Mouse (Mus musculus) kidney, adult 2 months (tissue): Measurements from ENCODE around the gene Gm17622. TPM values are rescaled to one million over a fixed set of nuclear protein-coding genes. Genes with fewer than 3 reads are reported as not detected.

Experiments
- DNase-seq: peaks from one replicate; pipeline ENCODE4 v3.0.0; 2021
- H3K27ac ChIP-seq: fragments of 200-500 bp; 2 replicates; pipeline ENCODE4 v1.5.1; 2012; ENCODE audit warnings: low read depth, low read length, control low read depth, inconsistent platforms; ENCODE audit not compliant: insufficient read depth
- H3K27me3 ChIP-seq: fragments of 200-500 bp; replicated peaks from 2 replicates; pipeline ENCODE4 v1.6.1; 2012; ENCODE audit warnings: mild to moderate bottlenecking, moderate library complexity, low read length, inconsistent platforms; ENCODE audit not compliant: control insufficient read depth, insufficient read depth
- H3K36me3 ChIP-seq: fragments of 200-500 bp; 2 replicates; pipeline ENCODE4 v1.6.1; 2012; ENCODE audit warnings: mild to moderate bottlenecking, moderate library complexity, low read length, inconsistent platforms; ENCODE audit not compliant: control insufficient read depth, insufficient read depth
- H3K4me1 ChIP-seq: fragments of 200-500 bp; 2 replicates; pipeline ENCODE4 v1.6.1; 2011; ENCODE audit warnings: low read length; ENCODE audit not compliant: control insufficient read depth, insufficient read depth
- H3K4me3 ChIP-seq: fragments of 200-500 bp; 2 replicates; pipeline ENCODE4 v1.5.1; 2011; ENCODE audit warnings: mild to moderate bottlenecking, low read depth, low read length, control low read depth; ENCODE audit not compliant: insufficient read depth
- CTCF ChIP-seq: fragments of 200-500 bp; conservative IDR thresholded peaks from 2 replicates; pipeline ENCODE4 v1.5.1; 2011; ENCODE audit warnings: low read depth, mild to moderate bottlenecking, control low read depth, low read length, moderate library complexity, mixed read lengths; ENCODE audit not compliant: insufficient read depth, insufficient read length
- POLR2A ChIP-seq: fragments of 200-500 bp; IDR thresholded peaks from one replicate; pipeline ENCODE4 v1.6.1; 2011; ENCODE audit warnings: low read depth, low read length, control low read depth
- WGBS: fragments of 180-500 bp; shearing (Covaris S2); methylation state at CpG from one replicate; pipeline ENCODE4 v1.1.7; 2018; 5-methylcytosine and 5-hydroxymethylcytosine counted together
- polyA plus RNA-seq: library from polyadenylated mRNA; depleted of rRNA; stranded (reverse); fragments of >200 nt; gene quantifications from 2 replicates; pipeline ENCODE4 v1.2.3, GENCODE M21; 2012; rRNA removed

Gene Gm17622
- polyA plus RNA-seq: not detected in 2 replicates

DNA sequence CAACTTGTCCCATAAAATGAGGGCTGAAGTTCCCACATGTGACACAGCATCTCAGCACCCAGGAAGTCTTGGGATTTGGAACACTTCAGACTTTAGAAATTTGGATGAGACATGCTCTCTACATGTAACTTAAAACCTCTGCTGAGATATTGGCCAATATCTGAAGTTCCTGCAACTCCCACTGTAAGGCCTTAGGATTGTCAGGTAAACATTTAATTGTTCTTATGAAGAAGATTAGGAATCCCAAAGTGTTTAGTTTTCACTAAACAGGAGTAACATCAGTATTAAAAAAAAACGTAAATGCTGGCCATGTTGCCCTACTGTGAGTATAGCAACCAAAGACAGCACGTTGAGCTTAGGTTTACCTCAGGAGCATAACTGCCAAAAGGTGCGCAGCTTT is at the start of gene Gm17622:
TSS of gene Gm17622 (plus strand) at position 301 of the 400 bp plus-strand sequence.
- no peak within 1 kb of the TSS for H3K4me3 ChIP-seq
- H3K27me3 ChIP-seq: no peaks in the 10 kb centered on the region
- DNase-seq: no peak
- no peak within 1 kb of the TSS for H3K27ac ChIP-seq
- H3K36me3 ChIP-seq: peaks cover 5% of the 10 kb centered on the region
- TF ChIP-seq CTCF (no peak), POLR2A (no peak)
- WGBS: 96% methylated on average over 3 of the region's 3 CpGs
- H3K4me1 ChIP-seq: no peaks in the 10 kb centered on the region

DNA sequence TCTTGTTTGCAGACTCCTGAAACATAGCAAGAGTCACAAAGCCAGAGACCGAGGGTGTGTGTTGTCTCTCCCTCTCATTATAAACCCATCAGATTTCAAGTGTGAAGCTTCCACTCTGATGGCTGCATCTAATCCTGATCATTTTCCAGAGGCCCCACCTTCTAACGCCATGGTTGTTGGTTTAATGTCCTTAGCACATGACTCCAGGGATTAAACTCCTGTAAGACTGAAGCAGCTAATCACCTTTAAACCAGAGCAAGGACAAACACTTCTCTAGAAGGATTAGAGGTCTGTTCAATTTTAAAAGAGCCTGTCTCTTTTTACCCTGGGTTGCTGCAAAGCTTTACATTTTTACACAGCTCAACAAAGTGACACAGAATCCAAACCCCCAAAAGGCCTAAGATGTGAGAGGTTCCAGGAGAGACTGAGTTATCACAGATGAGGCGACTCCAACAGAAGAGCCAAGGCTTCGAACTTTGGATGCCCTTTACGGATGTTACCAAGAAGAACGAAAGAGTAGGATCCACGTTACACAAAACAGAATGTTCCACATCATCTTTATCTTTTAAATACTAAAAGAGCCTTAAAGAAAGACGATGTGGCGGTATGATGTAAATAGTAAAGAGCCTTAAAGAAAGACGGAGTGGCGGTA is 40.2 kb upstream of the Gm17622 start:
- Histone ChIP-seq H3K4me3 (no peak overlapping the region), H3K27ac (no peak overlapping the region), H3K4me1 (no peaks in the 10 kb centered on the region), H3K27me3 (no peaks in the 10 kb centered on the region), H3K36me3 (no peaks in the 10 kb centered on the region)
- 83% methylated on average over 11 of the region's 11 CpGs for WGBS
- DNase-seq: no peak
- TF ChIP-seq POLR2A (no peak), CTCF (no peak)

DNA sequence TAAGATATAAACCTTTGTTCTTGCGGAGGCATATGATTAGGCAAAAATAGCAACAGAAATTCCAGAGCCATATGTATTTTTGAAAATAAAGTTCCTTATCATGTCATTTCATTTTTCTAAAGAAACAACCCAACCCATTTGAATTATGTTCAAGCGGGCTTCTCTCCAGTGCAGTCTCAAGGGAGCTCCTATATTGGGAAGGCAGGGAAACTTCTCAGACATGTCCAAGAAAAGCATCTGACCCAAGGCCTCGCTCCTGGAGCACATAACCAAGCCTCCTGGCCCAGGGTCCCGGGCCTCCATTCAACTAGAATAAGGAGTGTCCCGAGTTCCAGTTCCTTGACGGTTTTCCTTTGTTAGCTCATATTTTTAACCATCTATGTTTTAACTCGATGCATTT is 39.7 kb upstream of the Gm17622 start:
- WGBS: 80% methylated on average over 7 of the region's 7 CpGs
- DNase-seq: no peak

DNA sequence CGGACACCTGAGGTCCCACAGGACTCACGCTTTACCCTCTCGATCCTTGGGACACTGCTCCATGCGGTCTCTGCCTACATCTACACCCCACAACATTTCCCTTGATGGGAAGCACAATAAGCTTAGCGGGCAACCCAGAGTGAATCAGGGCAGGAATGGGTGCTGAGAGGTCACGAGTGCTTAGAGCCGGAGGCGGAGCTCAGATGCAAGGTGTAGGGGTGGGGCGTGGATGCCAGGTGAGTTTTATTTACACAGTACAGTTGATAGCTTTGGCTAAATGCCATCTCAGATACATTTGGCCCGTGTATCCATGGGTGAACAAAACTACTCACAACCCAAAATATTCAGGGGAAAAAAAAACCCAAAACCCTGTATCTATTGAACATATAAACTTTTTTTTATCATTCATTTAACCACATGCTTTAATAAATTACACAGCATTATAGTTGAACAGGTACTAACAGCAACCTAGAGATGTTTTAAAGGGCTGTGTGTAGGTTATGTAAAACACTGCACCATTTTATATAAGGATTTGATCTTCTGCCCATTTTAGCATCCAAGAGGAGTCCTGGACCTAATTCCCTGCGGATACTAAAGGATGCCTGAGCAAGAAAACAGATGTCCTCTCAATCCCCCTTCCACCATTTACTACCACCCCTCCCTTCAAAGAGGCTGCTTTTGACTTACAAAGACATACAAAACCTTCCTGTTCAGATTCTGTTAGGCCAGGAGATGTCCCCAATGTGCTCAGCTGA is 39.0 kb upstream of the Gm17622 start:
- TF ChIP-seq CTCF (no peak), POLR2A (no peak)
- Histone ChIP-seq H3K27me3 (no peaks in the 10 kb centered on the region), H3K4me1 (no peaks in the 10 kb centered on the region), H3K27ac (no peak overlapping the region), H3K36me3 (no peaks in the 10 kb centered on the region), H3K4me3 (no peak overlapping the region)
- DNase-seq: no peak
- WGBS: 81% methylated on average over 11 of the region's 11 CpGs

More for the DNA sequence above, 39.7 kb upstream of the Gm17622 start:
- no peaks in the 10 kb centered on the region for H3K27me3 ChIP-seq
- no peak overlapping the region for H3K27ac ChIP-seq
- no peaks in the 10 kb centered on the region for H3K4me1 ChIP-seq
- no peak for TF ChIP-seq POLR2A
- TF ChIP-seq CTCF: no peak
- H3K4me3 ChIP-seq: no peak overlapping the region
- no peaks in the 10 kb centered on the region for H3K36me3 ChIP-seq

DNA sequence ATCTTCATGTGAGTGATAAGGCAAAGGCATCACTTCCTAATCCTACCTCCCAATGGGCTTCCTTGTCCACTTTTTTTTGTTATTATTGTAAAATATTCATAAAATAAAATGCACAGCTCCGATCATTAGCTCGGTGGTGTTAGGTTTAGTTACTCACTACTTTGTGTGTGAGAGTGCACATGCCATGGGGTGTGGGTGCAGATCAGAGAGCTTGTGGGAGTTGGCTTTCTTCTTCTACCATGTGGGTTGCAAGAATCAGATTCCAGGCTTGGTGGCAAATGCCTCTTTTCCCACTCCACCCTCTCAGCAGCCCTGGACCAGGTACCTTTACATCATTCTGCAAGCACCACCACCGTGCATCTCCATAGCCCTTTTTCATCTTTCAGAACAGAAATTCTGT is 37.9 kb upstream of the Gm17622 start:
- no peak for TF ChIP-seq CTCF
- no peak for TF ChIP-seq POLR2A
- Histone ChIP-seq H3K4me1 (no peaks in the 10 kb centered on the region), H3K27ac (no peak overlapping the region), H3K4me3 (no peak overlapping the region), H3K27me3 (no peaks in the 10 kb centered on the region), H3K36me3 (no peaks in the 10 kb centered on the region)
- no peak for DNase-seq
- 98% methylated on average over 3 of the region's 3 CpGs for WGBS

DNA sequence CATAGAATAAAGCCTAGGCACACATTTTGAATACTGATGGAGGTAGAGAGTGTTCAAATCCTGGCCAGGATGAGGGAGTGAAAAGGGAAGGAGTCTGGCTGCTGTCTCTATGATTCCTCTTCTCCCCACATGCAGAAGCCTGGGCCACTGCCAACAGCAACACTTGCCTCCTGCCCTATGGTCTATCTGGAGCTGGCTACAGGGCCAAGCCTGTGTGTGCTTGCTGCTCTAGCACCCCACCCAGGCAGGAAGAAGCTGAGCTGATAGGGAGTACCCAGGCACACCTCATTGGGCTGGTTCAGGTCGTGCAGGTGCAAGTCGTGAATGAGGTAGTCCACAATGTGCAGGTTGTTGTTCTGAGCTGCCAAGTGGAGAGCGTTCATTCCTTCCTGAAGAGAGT is 36.2 kb upstream of the Gm17622 start:
- H3K4me3 ChIP-seq: no peak overlapping the region
- H3K27me3 ChIP-seq: no peaks in the 10 kb centered on the region
- H3K36me3 ChIP-seq: no peaks in the 10 kb centered on the region
- TF ChIP-seq CTCF (no peak), POLR2A (no peak)
- no peak for DNase-seq
- H3K4me1 ChIP-seq: no peaks in the 10 kb centered on the region
- 66% methylated on average over 3 of the region's 3 CpGs for WGBS
- H3K27ac ChIP-seq: no peak overlapping the region

DNA sequence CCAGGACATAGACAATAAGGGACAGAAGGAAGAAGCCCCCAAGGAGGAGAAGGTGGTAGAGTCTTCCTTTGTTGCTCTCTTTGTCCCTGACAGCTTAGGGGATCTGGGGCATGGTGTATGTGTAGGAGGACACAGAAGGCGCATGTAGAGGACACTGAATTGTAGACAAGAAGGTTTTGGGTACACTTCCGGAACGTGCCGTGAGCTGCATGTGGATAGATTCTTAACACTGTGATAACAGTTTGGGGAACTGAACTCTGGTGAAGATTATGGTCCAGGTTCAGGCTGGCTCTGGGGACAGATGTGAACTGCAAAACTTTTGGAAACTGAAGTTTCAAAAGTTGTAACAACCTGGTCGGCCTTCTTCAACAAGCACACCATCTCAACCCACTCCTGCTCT is 33.0 kb upstream of the Gm17622 start:
- H3K4me1 ChIP-seq: no peaks in the 10 kb centered on the region
- DNase-seq: no peak
- TF ChIP-seq POLR2A: no peak
- no peak for TF ChIP-seq CTCF
- no peak overlapping the region for H3K4me3 ChIP-seq
- H3K27me3 ChIP-seq: no peaks in the 10 kb centered on the region
- H3K36me3 ChIP-seq: no peaks in the 10 kb centered on the region
- WGBS: 92% methylated on average over 5 of the region's 5 CpGs
- no peak overlapping the region for H3K27ac ChIP-seq
